Mouse (Mus musculus) embryo, embryonic 10 days (tissue): ENCODE results near the gene Hmox2.
"Not testable (repeated sequence)": the region's sequence is repeated elsewhere in the genome, so short reads cannot be mapped to it uniquely, and the experiment has no call there.

Experiments
- DNase-seq: peaks from one replicate; pipeline ENCODE4 v3.0.0-alpha.2; 2015; ENCODE audit warnings: low spot score

The Hmox2 gene

GRCm38 (mm10) chr16:4725780-4726527 lies at the start of gene Hmox2:
Gene Hmox2 (plus strand): TSS chr16:4726361.
- peak; percentile 98 for DNase-seq

- DNase-seq: no peak
Observed at GRCm38 (mm10) chr16:4676836-4677235, 49.3 kb upstream of the Hmox2 start.

- no peak for DNase-seq
Observed at GRCm38 (mm10) chr16:4678080-4678479, 48.1 kb upstream of the Hmox2 start.

DNA sequence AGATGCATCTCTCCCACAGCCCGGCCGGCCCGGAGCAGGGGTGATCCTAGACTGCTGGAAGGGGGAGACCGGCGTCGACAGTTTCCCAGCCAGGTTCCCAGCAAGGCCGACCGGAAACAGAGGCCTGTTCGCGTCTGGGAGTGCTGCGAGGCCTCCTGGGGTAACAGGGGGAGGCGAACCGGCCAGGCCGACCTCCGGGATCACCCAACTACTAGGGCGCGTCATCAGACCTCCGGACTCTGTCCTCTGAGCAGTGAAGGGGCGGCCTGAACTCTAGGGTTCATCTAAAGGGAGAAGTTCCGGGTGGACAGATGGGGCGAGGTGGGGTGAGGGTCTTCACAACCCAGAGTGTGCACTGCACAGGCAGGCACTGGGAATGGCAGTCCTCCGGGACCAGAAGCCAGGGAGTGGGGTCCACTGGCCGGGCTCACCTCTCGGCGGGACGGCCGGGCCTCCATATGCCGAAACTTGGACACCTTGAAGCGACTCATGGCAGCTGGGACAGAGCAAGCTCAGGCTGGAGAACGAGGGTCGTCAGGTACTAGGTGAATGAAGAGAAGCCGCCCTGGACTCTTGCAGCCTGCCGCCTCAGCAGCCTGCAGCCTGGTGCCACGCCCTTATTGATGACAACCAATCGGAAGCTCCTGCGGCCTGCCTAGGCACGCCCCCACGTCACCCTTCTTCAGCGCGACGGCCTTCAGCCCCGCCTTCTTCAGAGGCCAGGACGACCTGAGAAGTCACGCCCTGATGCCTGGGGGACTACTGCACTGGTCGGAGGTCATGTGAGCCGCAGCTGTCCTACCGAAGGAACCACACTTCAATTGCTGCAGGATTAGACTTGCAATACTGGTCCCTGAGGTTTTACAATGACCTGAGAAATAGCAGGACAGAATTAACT lies 46.8 kb upstream of the Hmox2 start, which contains the start of gene Coro7:
TSS of gene Coro7 (minus strand) at position 657 of the 898 bp plus-strand sequence.
- DNase-seq: peak; percentile 99

- DNase-seq: not testable (repeated sequence)
Observed at GRCm38 (mm10) chr16:4680922-4681455, 45.2 kb upstream of the Hmox2 start.

GRCm38 (mm10) chr16:4682628-4683179 lies 43.5 kb upstream of the Hmox2 start:
- no peak for DNase-seq

DNA sequence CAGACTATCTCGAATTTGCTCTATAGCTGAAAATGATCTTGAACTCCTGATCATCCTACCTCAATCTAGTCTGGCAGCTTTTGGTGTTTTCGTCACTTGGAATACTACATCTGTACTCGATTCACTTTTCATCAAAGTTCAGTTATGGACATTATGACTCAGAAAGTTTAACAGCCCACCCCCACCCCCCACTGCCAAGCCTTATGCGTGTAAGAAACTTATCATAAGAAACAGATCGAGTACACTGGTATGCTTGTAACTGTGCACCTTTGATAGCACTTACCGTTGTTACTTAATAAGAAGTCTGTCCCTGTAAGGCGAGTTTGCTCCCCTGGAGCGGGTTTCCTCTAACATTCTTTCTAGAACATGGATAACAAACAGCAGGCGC lies 43.0 kb upstream of the Hmox2 start:
- no peak for DNase-seq

DNA sequence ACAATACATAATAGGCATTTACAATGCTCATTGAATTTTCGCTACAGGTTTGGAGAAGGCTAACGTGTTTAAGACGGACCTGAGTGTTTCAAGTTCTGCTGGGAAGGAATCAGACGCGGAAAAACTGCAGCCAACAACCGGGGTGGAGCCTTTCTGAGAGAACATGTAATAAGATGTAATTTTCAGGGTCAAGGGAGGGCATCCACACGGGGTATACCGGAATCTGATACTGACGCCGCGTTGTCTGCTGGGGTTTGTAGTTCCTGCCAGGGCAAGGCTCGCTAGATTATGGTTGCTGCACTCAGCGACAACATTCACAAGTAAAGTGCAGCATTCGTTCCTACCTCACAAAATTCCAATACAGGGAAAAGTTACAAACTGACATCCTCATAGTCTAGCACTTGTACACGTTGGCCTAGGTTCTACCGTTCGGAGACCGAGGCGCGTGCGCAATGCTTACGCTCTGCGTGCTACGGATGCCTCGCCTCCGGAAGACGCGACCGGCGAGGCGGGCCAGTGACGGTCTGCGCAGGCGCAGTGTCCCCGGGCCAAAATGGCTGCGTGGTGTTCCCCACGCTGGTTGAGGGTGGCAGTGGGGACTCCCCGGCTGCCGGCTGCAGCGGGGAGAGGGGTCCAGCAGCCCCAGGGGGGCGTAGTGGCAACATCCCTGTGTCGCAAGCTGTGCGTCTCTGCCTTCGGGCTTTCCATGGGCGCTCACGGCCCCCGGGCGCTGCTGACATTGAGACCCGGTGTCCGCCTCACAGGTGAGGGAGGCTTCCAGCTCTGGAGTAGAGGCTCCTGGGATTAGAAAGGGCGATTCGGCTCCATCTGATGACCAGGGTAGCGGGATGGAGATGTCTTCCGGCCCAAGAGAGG lies 42.3 kb upstream of the Hmox2 start:
- DNase-seq: peak; percentile 98

- no peak for DNase-seq
Observed at GRCm38 (mm10) chr16:4684457-4684791, 41.7 kb upstream of the Hmox2 start.

- DNase-seq: not testable (repeated sequence)
Observed at GRCm38 (mm10) chr16:4689371-4689770, 36.8 kb upstream of the Hmox2 start.

- DNase-seq: no peak
Observed at GRCm38 (mm10) chr16:4701211-4701610, 24.9 kb upstream of the Hmox2 start.

GRCm38 (mm10) chr16:4702646-4703045 lies 23.5 kb upstream of the Hmox2 start:
- DNase-seq: no peak

DNA sequence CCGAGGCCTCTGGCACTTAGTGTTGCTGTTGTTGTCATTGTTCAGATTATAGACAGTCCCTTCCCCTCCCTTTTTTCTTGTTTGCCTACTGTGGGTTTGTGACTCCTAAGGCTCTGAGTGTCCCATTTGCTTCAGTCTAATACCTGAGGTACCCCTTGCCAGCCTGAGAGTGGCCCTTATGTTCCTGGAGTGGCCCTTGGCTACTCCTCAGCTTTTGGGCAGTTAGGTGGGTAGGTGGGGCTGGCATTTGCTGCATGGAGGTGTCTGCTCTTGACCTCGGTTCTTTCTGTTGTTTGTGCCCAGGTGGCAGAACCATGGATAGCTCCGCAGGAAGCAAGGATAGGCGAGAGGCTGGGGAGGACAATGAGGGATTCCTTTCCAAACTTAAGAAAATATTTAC lies 20.6 kb upstream of the Hmox2 start:
- no peak for DNase-seq

DNA sequence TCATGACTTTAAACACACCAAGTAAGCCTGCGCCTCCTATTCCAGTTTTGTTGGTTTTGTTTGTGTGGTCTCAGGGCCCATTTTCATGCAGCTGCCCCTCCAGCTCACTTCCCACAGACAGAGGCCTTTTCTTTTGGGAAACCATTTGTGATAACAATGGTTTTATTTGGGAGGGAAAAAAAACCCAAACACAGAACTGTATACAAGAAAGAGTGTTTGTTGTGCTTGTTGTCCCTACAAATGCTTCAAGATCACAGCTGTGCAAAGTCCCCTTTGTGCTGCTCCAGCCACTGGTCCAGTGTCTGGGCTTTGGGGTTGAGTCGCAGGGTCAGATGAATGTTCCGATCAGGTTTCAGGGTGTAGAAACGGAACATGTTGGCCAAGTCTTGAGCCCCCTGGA lies 15.0 kb upstream of the Hmox2 start:
- DNase-seq: no peak

GRCm38 (mm10) chr16:4713861-4714710 lies 12.1 kb upstream of the Hmox2 start:
- no peak for DNase-seq

DNA sequence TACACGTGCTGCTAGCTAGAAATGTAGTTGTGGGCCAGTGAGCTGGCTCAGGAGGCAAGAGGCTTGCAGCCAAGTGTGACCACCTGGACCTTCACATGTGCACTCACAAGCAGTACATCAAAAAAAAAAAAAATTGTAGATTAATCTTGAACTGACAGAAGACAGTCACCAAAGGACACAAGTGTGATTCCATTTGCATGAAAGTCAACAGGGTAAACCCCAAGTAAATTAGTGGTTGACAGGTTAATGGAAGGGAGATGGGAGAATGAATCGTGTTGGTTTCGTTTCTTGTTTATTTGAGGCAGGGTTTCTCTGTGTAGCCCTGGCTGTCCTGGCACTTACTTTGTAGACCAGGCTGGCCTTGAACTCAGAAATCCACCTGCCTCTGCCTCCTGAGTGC lies 8.3 kb upstream of the Hmox2 start:
- no peak for DNase-seq

DNA sequence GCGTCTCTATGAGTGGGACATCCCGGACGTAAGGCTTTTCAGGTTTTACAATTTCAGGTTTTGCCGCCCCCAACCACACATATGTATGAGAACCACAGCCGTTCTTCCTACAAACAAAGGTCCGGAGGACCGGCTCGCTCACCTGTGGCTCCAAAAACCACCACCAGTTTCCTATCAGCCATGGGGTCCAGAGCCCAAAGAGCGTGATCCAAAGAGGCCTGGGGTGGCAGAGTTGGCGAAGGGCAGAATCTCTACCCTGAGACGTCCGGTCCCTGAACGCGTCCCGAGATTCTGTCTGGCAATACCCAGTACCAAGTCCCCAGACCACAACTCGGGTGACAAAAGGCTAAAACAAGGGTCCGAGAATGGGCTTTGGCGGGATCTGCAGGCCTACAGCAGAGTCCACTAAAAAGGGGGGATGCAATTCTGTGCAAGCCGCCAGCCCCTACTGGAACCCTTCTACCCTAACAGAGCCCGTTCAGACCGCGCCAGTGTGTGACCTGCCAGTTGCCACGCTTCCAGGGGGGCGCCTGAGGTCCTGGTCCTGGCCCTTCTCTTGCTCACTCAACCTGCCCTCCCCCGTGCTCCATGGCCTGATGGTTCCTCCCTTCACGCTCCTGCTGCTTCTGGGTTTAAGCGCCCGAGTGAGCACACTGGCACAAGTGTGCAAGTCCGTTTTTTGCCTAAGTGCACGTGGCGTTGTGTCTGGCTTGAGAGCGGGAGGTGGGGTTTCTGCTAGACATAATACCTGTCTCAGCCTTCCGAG lies 7.2 kb upstream of the Hmox2 start, which contains the start of gene Nmral1:
TSS of gene Nmral1 (minus strand) at position 604 of the 766 bp plus-strand sequence.
- peak; percentile 89 for DNase-seq

GRCm38 (mm10) chr16:4722128-4722914 lies 3.8 kb upstream of the Hmox2 start:
- DNase-seq: no peak

DNA sequence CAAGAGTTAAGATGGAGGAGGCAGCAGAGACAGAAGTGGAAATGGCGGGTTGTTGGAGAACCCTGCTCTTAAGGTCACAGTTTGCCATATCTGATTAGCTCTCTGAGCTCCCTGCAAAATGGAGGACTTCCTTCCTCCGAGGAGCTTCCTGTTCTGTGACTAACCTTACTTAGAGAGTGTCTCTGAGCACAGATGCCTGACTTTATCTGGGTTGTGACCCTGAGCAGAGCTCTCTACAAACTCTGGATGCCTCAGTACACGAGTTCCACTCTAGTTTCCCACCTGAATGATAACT lies 3.3 kb upstream of the Hmox2 start:
- no peak for DNase-seq
